Mouse (Mus musculus): ENCODE data around the gene Hecw2. TPM values are rescaled to one million over a fixed set of nuclear protein-coding genes. Genes with fewer than 3 reads are reported as not detected.

The Hecw2 gene
- total RNA-seq, 1 experiment from 2014 or later = 13.2 TPM

DNA sequence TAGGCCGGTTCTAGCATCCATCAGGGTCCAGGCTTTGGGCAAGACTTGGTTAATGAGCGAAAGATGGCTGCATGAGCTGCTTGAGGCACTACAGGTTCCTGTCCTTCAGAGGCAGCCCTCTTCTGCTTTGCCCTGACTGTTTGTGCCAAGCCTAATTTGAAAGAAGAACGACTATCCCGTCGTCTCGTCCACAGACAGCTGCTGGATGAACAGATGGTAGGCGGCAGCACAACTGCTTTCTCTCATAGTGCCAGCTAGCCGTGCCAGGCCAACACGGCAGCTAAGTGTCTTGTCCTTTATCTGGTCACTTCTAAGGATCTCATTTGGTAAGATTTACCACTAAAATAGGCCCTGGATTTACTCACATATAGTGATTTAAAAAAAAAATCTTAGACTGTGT lies 365.9 kb downstream of the Hecw2 start:
- DNase-seq = no peak

- DNase-seq = no peak
These were observed 370.3 kb downstream of the Hecw2 start for GRCm38 (mm10) chr1:53824446-53825337.

- DNase-seq = peak; percentile 45
These were observed 371.1 kb downstream of the Hecw2 start for GRCm38 (mm10) chr1:53823687-53824445.

- no peak for DNase-seq
These were observed 373.0 kb downstream of the Hecw2 start for GRCm38 (mm10) chr1:53821983-53822382.

- DNase-seq = no peak
These were observed 374.8 kb downstream of the Hecw2 start for GRCm38 (mm10) chr1:53820041-53820632.

GRCm38 (mm10) chr1:53818072-53818862 lies 376.7 kb downstream of the Hecw2 start:
- no peak for DNase-seq

DNA sequence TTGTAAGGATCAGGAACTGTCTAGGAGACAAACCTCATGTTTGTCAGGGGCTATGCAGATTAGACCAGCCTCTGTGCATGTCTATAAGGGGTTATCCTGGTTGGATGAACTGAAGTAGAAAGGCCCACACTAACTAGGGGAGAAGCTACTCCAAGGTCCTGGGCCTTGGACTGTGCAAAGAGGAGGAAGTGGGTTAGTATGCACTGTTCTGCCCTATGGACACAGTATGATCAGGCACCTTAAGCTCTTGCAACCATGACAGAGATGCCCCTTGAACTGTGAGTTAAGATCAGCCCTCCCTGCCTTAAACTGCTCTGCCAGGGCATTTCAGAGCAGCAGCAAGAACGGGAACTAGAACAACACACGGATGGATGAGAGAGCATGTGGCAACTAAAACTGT lies 378.6 kb downstream of the Hecw2 start:
- DNase-seq = no peak

DNA sequence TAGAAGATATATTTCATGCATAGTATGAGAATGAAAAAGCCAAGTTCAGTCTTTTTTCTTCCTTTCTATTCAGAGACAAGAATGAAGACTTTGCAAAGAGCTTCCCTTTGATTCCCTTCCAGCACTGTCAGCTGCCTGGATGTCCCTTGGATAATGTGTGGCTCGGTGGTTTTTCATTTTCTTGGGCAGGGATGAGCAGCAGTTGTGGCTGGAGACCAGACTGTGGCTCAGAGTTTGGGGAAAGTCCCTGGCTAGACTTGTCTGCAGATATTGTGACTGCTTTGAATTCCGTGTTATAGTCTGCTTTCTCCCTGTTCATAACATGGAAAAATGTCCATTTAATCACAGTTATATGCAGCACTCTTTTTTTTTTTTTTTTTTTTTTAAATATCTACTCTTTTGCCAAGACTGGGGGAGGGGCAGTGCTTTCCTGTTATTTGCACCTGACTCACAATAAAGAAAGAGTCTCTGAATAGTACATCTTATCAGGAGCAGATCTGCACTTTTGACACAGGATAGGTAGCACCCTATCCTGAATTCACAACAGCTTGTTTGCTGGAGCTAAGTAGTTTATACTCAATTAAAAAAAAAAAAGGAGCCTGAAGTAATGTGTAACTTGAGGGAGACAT lies 380.8 kb downstream of the Hecw2 start:
- no peak for DNase-seq

GRCm38 (mm10) chr1:53811919-53812318 lies 383.0 kb downstream of the Hecw2 start:
- DNase-seq = no peak

GRCm38 (mm10) chr1:53808229-53808628 lies 386.7 kb downstream of the Hecw2 start:
- no peak for DNase-seq

DNA sequence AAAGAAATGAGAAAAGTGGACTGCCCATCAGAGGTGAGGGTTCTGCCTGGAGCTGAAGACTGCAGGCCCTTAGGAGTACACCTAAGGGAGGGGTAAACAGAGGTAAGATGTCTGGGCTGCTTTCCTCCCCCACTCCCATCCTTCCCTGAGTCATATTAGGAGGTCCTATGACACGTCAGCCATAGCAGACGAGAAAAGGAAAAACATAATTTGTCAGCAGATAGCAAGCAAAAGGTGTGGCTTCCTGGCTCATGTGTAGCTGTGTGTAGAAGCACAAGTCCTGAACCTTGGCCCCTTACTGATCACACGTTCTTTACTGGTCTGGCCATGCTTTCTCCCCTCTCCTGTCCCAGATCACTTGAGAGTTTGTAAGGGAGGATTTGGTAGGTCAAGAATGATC lies 397.2 kb downstream of the Hecw2 start:
- DNase-seq = no peak

- DNase-seq = no peak
These were observed 397.9 kb downstream of the Hecw2 start for GRCm38 (mm10) chr1:53797074-53797473.

GRCm38 (mm10) chr1:53796271-53796670 lies 398.7 kb downstream of the Hecw2 start:
- DNase-seq = no peak

GRCm38 (mm10) chr1:53795591-53795990 lies 399.4 kb downstream of the Hecw2 start:
- DNase-seq = no peak

DNA sequence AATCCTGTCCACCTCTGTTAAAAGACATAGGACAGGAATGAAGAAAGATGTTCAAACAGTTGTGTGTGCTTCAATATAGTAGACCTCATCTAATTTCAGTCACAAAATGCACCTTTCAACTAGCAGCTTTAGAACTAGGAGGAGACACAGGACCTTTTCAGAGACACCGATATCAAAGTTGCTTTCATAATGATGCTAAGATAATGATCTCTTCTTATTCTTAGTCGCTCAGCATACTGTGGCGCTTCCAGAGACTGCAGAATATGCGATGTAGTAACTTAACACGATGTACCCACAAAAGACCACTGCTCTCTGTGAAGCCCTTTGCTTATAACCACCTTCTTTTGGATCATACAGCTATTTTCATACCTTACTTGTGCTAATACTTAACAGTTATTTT lies 399.9 kb downstream of the Hecw2 start:
- no peak for DNase-seq

DNA sequence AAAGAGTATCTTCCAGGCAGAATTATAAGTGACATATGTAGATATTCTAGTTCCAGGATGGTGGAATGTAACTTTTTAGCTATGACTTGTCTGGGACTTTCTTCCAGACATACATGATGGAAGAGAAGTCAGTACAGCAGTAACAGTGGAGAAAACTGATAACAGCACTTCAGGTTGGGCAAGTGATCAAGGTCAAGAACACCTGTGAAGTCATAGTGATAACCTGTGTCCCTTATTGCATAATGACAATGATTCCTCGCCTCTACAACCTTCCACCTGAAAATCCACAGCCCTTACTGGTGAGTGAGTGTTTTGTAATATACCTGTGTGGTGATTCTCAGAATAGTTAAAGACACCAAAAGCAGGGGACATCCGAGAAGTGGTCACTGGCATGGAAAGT lies 400.7 kb downstream of the Hecw2 start:
- no peak for DNase-seq

DNA sequence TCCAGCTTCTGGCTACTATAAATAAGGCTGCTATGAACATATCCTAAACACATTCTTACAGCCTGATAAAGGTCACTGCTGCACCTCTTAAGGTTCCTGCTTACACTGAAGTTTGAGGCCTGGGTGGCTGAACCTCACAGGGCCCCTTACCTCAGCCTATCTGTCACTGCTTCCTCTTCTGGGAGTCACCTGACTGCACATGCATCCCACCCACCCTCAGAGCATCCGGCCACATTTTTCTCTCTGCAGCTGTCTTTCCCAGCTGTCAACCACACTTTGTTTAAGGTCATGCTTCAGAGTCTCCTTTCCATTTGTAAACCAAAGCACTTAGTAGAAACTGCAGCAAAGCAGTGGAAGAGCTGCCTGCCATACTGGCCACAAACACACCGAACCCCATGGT lies 403.6 kb downstream of the Hecw2 start:
- peak; percentile 12 for DNase-seq

- peak; percentile 97 for DNase-seq
These were observed 410.1 kb downstream of the Hecw2 start, which contains the start of gene Stk17b for GRCm38 (mm10) chr1:53784721-53785418. Gene Stk17b, minus strand, starts transcription at chr1:53785224.

- DNase-seq = peak; percentile 44
These were observed 410.7 kb downstream of the Hecw2 start for GRCm38 (mm10) chr1:53784291-53784720.

DNA sequence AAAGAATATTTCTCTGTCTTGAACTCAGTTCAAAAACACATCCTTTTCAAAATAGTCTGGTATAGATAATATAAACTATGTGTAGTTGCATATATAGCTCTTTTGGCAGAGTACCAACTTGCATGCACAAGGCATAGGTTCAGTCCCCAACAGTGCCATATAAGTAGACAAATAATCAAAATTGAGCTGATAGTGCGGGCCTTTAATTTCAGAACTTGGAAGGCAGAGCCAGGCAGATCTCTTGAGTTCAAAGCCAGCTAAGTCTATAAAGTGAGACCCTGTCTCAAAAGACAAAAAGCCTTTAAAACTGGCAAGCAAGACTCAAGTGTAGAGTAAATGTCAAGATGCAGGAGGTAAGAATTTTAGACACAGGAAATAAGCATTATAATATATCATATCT lies 412.0 kb downstream of the Hecw2 start:
- no peak for DNase-seq

DNA sequence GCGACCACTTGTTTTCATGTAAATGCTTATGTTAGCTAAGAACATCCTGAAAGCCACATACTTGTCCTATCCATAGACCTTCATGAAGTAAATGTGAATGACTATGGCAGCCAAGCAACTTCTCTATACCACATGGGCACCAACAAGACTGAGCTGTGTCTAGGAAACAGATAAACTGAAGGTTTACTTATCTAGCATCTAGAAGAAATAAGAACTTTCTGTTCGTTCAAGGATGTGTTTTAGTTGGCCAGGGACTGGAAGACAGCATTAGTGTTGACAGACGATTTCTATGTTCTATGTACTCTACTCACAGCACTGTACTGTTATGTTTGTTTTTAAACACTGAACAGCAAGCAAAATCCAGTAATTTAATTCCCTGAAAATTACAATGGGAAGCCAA lies 412.9 kb downstream of the Hecw2 start:
- DNase-seq = no peak
